Mouse (Mus musculus) liver, postnatal 0 days (tissue): ENCODE measurements around the gene 5330417C22Rik.

ENCODE experiments used
- CTCF ChIP-seq: sonication (generic); IDR thresholded peaks from 2 replicates; pipeline ENCODE4 v1.5.1; 2016; ENCODE audit warnings: antibody characterized with exemption, low read depth
- EP300 ChIP-seq: IDR thresholded peaks from 2 replicates; pipeline ENCODE4 v1.6.1; 2016; ENCODE audit warnings: antibody characterized with exemption, low read depth, mild to moderate bottlenecking

- TF ChIP-seq CTCF = no peak
- no peak for TF ChIP-seq EP300
These were observed 126.0 kb downstream of the 5330417C22Rik start for GRCm38 (mm10) chr3:108410359-108410714.
